Comparison of ENCODE assay signal across 23 mouse cellular contexts in the genomic region with DNA sequence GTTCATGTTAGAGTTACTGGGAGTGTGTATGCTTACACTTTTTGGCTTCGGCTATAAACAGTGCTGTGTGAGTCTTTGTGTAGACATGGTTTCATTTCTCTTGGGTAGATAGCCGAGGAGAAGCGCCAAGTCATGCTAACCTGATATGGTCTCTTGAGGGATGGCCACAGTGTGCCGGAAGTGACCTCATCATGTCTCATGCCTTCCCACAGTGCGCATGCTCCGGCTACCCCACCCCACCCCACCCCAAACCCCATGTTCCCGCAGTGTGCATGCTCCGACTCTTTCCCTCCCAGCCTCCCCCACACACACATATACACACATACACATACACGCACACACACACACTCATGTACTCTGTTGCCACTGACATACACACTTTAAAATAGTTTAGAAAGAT.
DNase-seq lines count a peak whose midpoint lies in the region; ATAC-seq and TF ChIP-seq lines count a peak whose summit lies in the region.
"Had no signal": no experiment of that assay in that cellular context is flagged by ENCODE, and none has a peak within 500 bp of the region (broad histone marks: within the 10 kb centered on the region; RNA-seq: fewer than 3 reads in every experiment).

No protein-coding gene starts in this region.

- peak; percentile 88 for DNase-seq in heart, adult 11 months
- DNase-seq in heart, adult 2 months = no peak
- DNase-seq in 416B (ENCODE audit: low read depth) = peak; percentile 68
- no peak for DNase-seq in adrenal gland, adult 8-10 months
- no peak for DNase-seq in testis, postnatal 14 days (ENCODE audit: low spot score)
- DNase-seq: adrenal gland, postnatal 36 days; cerebellum, adult 9-11 months; embryo, embryonic 11 days; gastrocnemius, postnatal 25 days; right cerebral cortex, postnatal 25 days; thymus, postnatal 4 days had no signal

- peak overlapping the region; percentile 36 for H3K4me2 ChIP-seq in liver, embryonic 15.5 days
- H3K4me2 ChIP-seq: embryonic facial prominence, embryonic 15.5 days; forebrain, embryonic 12.5 days; hindbrain, embryonic 12.5 days; limb, embryonic 12.5 days; neural tube, embryonic 13.5 days had no signal

- H3K9ac ChIP-seq in heart, adult 2 months (ENCODE audit: low read depth, low read length) = no peak overlapping the region
- H3K9ac ChIP-seq in liver, embryonic 15.5 days = no peak overlapping the region
- H3K9ac ChIP-seq: embryonic facial prominence, embryonic 15.5 days; forebrain, embryonic 12.5 days; hindbrain, embryonic 12.5 days; limb, embryonic 12.5 days; neural tube, embryonic 13.5 days had no signal

- H3K9me3 ChIP-seq in liver, embryonic 15.5 days (replicated peaks) = no peaks in the 10 kb centered on the region
- H3K9me3 ChIP-seq: embryonic facial prominence, embryonic 15.5 days; forebrain, embryonic 12.5 days; limb, embryonic 12.5 days; neural tube, embryonic 13.5 days had no signal

- ATAC-seq in common myeloid progenitor, adult 5-6 weeks (replicated peaks; ENCODE audit: low read depth, poor library complexity, severe bottlenecking) = 0 out of 2 replicates have a peak, but pooled peaks have one; percentile 10
- ATAC-seq in liver, embryonic 15.5 days (ENCODE audit: insufficient read depth) = peak; percentile 72
- ATAC-seq in frontal cortex, adult (ENCODE audit: low TSS enrichment) = no peak
- ATAC-seq: activated CD4-positive, CD25-positive, alpha-beta regulatory T cell, adult 4 months; intestine, postnatal 0 days had no signal

- TF ChIP-seq CTCF in heart, adult 2 months (IDR thresholded peaks at IDR 0.05) = no peak

- no peaks in the 10 kb centered on the region for H3K79me2 ChIP-seq in heart, adult 2 months (replicated peaks; ENCODE audit: control insufficient read depth, insufficient read depth, low read length)

- H3K27ac ChIP-seq in heart, adult 2 months = no peak overlapping the region
- H3K27ac ChIP-seq in liver, embryonic 15.5 days (replicated peaks) = peak overlapping the region; percentile 69; the same call in 1 of the 2 replicates
- H3K27ac ChIP-seq: embryonic facial prominence, embryonic 15.5 days; forebrain, embryonic 12.5 days; hindbrain, embryonic 12.5 days; kidney, postnatal 0 days; limb, embryonic 12.5 days; neural tube, embryonic 13.5 days had no signal

- H3K4me3 ChIP-seq in heart, adult 2 months = no peak overlapping the region
- H3K4me3 ChIP-seq in liver, embryonic 15.5 days (replicated peaks) = no peak overlapping the region
- H3K4me3 ChIP-seq: embryonic facial prominence, embryonic 15.5 days; forebrain, embryonic 12.5 days; hindbrain, embryonic 12.5 days; limb, embryonic 12.5 days; neural tube, embryonic 13.5 days had no signal

- H3K27me3 ChIP-seq in heart, adult 2 months (ENCODE audit: control insufficient read depth, insufficient read depth, low read length) = peaks cover 1% of the 10 kb centered on the region; the same call in 1 of the 2 replicates
- peaks cover 9% of the 10 kb centered on the region; the same call in 1 of the 2 replicates for H3K27me3 ChIP-seq in liver, embryonic 15.5 days
- H3K27me3 ChIP-seq: embryonic facial prominence, embryonic 15.5 days; Patski had no signal

- TF ChIP-seq EP300 in heart, adult 2 months (IDR thresholded peaks at IDR 0.05; ENCODE audit: insufficient read depth, low read depth, low read length) = no peak

- intact Hi-C loops in heart, adult 2 months (cut with DNase I) = no loop called here

- peaks cover 4% of the 10 kb centered on the region for H3K4me1 ChIP-seq in heart, adult 2 months (ENCODE audit: control insufficient read depth, insufficient read depth, low read length)
- H3K4me1 ChIP-seq in liver, embryonic 15.5 days (replicated peaks) = peaks cover 71% of the 10 kb centered on the region
- H3K4me1 ChIP-seq: forebrain, embryonic 12.5 days; neural tube, embryonic 13.5 days had no signal

- H3K36me3 ChIP-seq in heart, adult 2 months (ENCODE audit: control insufficient read depth, insufficient read depth, low read length) = no peaks in the 10 kb centered on the region
- no peaks in the 10 kb centered on the region for H3K36me3 ChIP-seq in liver, embryonic 15.5 days (replicated peaks)
- H3K36me3 ChIP-seq: embryonic facial prominence, embryonic 15.5 days; forebrain, embryonic 12.5 days; hindbrain, embryonic 12.5 days; limb, embryonic 12.5 days; neural tube, embryonic 13.5 days had no signal

- no peak for TF ChIP-seq POLR2A in heart, adult 2 months (IDR thresholded peaks at IDR 0.05; ENCODE audit: insufficient read depth, low read depth, low read length)

- 57% methylated on average over 9 of the region's 9 CpGs for WGBS in heart, adult 2 months
- 51% methylated on average over 9 of the region's 9 CpGs for WGBS in liver, embryonic 15.5 days (ENCODE audit: insufficient replicate concordance)

Comparison
In these comparisons a context has a peak if more than half of its experiments do, and no peak if none do; other contexts are left out.
1. DNase-seq: peak in heart, adult 11 months (single experiment) and 416B (single experiment); none in heart, adult 2 months (0 of 2), adrenal gland, adult 8-10 months (single experiment) and testis, postnatal 14 days (single experiment).